Mouse (Mus musculus) CH12.LX (cell line): ENCODE data around the gene Ankrd50.

Source experiments
- CTCF ChIP-seq, 2 experiments: IDR thresholded peaks in 1 of 2; conservative IDR thresholded peaks in 1 of 2; 2 replicates each; pipeline ENCODE4 v1.5.1; 2011 to 2012; ENCODE audit warnings: low read depth in 2 of 2, low read length in 2 of 2, improper control_type of control experiment in 1 of 2, inconsistent platforms in 1 of 2, mild to moderate bottlenecking in 1 of 2, moderate library complexity in 1 of 2
- E2F4 ChIP-seq: IDR thresholded peaks from 2 replicates; pipeline ENCODE4 v1.6.1; 2011; ENCODE audit warnings: low read depth, low read length, improper control_type of control experiment; ENCODE audit not compliant: insufficient replicate concordance
- EP300 ChIP-seq: IDR thresholded peaks from 2 replicates; pipeline ENCODE4 v1.6.1; 2011; ENCODE audit warnings: low read length, improper control_type of control experiment
- ETS1 ChIP-seq: conservative IDR thresholded peaks from 2 replicates; pipeline ENCODE4 v1.6.1; 2012; ENCODE audit warnings: low read depth, mild to moderate bottlenecking, inconsistent platforms, low read length, improper control_type of control experiment, moderate library complexity
- GABPA ChIP-seq: IDR thresholded peaks from 2 replicates; pipeline ENCODE4 v1.6.1; 2012; ENCODE audit warnings: low read depth, low read length, improper control_type of control experiment, inconsistent platforms; ENCODE audit not compliant: insufficient replicate concordance
- JUND ChIP-seq: conservative IDR thresholded peaks from 2 replicates; pipeline ENCODE4 v1.6.1; 2011; ENCODE audit warnings: low read depth, low read length, improper control_type of control experiment
- KAT2A ChIP-seq: IDR thresholded peaks from 2 replicates; pipeline ENCODE4 v1.6.1; 2012; ENCODE audit warnings: low read length, improper control_type of control experiment, inconsistent platforms; ENCODE audit not compliant: insufficient replicate concordance
- MAFK ChIP-seq: IDR thresholded peaks from 2 replicates; pipeline ENCODE4 v1.6.1; 2011; ENCODE audit warnings: low read length, improper control_type of control experiment; ENCODE audit not compliant: insufficient replicate concordance
- MAZ ChIP-seq: IDR thresholded peaks from 2 replicates; pipeline ENCODE4 v1.6.1; 2012; ENCODE audit warnings: low read depth, mild to moderate bottlenecking, inconsistent platforms, low read length, improper control_type of control experiment, moderate library complexity
- PAX5 ChIP-seq: IDR thresholded peaks from 2 replicates; pipeline ENCODE4 v1.6.1; 2012; ENCODE audit warnings: low read length, inconsistent platforms, mixed read lengths
- POLR2A ChIP-seq: IDR thresholded peaks from 2 replicates; pipeline ENCODE4 v1.6.1; 2011; ENCODE audit warnings: low read depth, mild to moderate bottlenecking, improper control_type of control experiment, low read length
- RAD21 ChIP-seq: IDR thresholded peaks from 2 replicates; pipeline ENCODE4 v1.6.1; 2011; ENCODE audit warnings: low read depth, mild to moderate bottlenecking, low read length, improper control_type of control experiment, moderate library complexity
- SIN3A ChIP-seq: IDR thresholded peaks from 2 replicates; pipeline ENCODE4 v1.6.1; 2012; ENCODE audit warnings: low read length, improper control_type of control experiment, inconsistent platforms
- SMC3 ChIP-seq: IDR thresholded peaks from 2 replicates; pipeline ENCODE4 v1.6.1; 2011; ENCODE audit warnings: low read depth, low read length, improper control_type of control experiment

DNA sequence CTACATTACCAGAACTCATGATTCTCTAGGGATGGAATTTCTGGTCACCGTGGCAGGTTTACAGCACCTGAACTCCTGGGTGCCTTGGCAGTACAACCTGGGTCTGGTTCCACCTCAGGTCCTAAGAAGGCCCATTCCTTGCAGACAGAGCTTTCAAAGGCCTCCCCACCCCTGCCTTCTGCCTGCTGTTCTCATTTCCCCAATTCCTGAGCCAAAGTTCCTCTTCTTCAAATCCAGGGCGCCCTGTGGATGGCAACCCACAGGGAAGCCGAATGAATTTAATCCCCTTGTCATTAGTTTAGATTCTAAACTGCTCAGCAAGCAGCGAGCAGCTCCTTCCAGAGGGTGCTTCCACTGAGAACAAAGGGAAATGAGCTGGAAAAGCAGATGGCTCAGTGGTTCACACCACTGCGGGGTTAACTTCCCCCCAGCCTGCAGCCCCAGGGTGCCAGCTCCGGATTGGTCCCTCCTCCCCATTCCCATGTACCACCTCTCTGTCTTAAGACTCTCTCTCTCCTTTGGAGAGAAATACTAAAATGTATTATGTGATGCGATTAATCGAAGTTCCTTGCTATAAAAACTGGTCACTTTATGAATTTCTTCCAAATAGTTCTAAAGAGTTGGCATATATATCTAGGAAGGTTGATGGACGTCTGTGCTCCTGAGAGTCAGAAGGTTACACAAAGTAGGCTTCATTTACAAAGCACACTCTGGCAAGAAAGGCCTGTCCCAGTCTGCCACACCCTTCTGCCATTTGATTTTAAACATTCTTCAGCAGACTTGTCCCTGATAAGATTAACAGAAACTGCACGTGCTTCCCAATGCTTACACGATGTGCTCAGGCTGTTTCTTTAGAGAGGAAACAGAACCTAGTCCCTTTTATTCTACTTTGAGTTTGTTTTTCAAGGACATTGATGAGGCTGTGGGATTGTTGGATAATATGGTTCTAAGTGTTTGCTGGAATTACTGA lies 50.9 kb downstream of the Ankrd50 start:
- TF ChIP-seq SIN3A (no peak), POLR2A (no peak), JUND (no peak), EP300 (no peak), MAZ (no peak), CTCF (conservative IDR thresholded peaks at IDR 0.05 in 1 of 2, IDR thresholded peaks at IDR 0.05 in 1 of 2; ENCODE audit: low read depth in 2 of 2, low read length in 2 of 2) (no peak), PAX5 (no peak), E2F4 (no peak), SMC3 (no peak), KAT2A (no peak), ETS1 (no peak), MAFK (no peak), GABPA (no peak), RAD21 (no peak)
